Mouse (Mus musculus) monocyte, adult 2 months (primary cell): ENCODE results near the gene Gfod2.

Experiments
- DNase-seq, 2 experiments: peaks; one replicate each; pipeline ENCODE4 v3.0.0; 2022; ENCODE audit warnings: low spot score in 2 of 2, low read depth in 1 of 2

The Gfod2 gene

GRCm38 (mm10) chr8:105704146-105704812 lies 54.2 kb downstream of the Gfod2 start:
- no peak for DNase-seq

DNA sequence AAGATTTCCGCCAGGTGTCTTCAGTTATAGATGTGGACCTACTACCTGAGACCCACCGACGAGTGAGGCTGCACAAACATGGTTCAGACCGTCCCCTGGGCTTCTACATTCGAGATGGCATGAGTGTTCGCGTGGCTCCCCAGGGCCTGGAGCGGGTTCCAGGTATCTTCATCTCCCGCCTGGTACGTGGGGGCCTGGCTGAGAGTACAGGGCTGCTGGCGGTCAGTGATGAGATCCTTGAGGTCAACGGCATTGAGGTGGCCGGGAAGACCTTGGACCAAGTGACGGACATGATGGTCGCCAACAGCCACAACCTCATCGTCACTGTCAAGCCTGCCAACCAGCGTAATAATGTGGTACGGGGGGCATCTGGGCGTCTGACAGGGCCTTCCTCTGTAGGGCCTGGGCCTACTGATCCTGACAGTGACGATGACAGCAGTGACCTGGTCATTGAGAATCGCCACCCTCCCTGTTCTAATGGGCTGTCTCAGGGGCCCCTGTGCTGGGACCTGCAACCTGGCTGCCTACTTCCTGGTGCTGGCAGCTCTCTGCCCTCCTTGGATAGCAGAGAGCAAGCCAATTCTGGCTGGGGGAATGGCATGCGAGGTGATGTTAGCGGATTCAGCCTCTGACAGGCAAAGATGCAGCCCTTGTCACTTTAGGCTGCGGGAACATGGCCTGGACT lies 55.6 kb downstream of the Gfod2 start:
- DNase-seq, result no peak

DNA sequence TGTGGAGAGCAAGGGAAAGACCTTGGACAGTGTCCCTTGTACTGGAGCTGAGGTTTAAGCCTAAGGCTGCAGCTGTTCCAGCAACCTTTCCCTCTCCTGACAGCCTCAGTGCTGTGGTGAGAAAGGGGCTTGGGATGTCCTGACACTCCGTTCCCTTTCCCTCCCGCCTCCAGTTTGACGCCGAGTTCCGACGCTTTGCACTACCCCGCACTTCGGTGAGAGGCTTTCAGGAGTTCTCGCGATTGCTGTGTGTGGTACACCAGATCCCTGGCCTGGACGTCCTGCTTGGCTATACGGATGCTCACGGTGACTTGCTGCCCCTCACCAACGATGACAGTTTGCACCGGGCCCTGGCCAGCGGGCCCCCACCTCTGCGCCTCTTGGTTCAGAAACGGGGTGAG lies 56.5 kb downstream of the Gfod2 start:
- no peak for DNase-seq

GRCm38 (mm10) chr8:105700966-105701824 lies 57.3 kb downstream of the Gfod2 start, which contains the start of the genes Acd and Pard6a:
Gene Acd, minus strand, starts transcription at chr8:105701102.
Gene Pard6a, plus strand, starts transcription at chr8:105701148.
- DNase-seq, result peak; percentile 82 to 93

- peak in 1 of 2 experiments; percentile 29 for DNase-seq
Observed at GRCm38 (mm10) chr8:105700566-105700965, 57.9 kb downstream of the Gfod2 start.

GRCm38 (mm10) chr8:105699488-105700215 lies 58.8 kb downstream of the Gfod2 start:
- DNase-seq, result no peak

GRCm38 (mm10) chr8:105698734-105699133 lies 59.7 kb downstream of the Gfod2 start:
- DNase-seq, result no peak

- DNase-seq, result no peak
Observed at GRCm38 (mm10) chr8:105697196-105697780, 61.2 kb downstream of the Gfod2 start.

- no peak for DNase-seq
Observed at GRCm38 (mm10) chr8:105695080-105695780, 63.2 kb downstream of the Gfod2 start.

DNA sequence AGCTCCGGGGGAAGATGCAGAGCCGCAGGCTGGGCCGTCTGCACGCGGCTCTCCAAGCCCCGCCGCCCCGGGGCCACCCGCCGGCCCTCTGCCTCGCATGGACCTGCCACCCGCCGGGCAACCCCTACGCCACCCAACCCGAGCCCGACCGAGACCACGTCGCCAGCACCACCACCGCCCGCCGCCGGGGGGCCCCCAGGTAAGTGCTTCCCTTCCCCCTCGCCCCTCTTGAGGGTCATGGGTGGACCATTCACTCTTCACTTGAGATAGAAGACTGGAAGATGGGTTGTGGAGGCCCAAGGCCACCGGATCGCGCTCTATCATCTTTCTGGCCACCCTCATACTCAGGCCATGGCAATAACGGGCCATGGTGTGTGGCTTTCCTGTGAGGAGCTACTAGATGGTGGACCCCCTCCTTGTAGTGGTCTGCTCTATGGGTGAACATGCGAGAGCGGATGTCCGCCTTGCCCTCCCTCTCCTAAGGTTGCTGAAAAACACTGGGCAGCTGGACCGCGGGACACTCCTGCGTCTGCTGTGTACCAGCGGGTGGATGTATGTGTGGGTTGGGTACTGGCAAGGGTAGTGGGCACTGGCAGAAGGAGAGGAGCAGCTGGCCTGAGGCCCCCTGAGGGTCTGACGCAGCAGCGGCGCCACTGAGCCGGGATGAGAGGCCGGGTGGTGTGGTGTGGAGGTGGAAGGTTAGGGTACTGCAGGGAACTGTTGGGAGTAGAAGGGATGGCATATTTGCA lies 64.2 kb downstream of the Gfod2 start:
- no peak for DNase-seq

DNA sequence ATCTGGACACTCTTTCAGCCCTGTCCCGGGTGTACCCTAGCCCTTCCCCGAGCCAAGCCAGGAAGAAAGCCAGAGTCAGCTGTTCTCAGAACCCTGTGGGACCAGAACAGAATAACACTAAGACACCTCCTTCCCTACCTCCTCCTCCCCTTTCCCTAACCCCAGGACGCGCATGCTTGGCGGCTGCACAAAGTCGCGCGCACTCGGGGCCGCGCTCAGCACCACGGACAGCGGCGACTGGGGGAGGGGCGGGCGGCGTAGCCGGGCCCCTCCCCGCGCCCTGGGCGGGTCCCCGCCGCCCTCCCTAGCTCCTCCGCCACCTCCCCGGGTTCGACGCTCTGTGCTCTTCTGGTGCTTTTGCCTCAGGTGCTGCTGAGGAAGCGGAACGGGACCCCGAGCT lies 64.8 kb downstream of the Gfod2 start:
- DNase-seq, result no peak

DNA sequence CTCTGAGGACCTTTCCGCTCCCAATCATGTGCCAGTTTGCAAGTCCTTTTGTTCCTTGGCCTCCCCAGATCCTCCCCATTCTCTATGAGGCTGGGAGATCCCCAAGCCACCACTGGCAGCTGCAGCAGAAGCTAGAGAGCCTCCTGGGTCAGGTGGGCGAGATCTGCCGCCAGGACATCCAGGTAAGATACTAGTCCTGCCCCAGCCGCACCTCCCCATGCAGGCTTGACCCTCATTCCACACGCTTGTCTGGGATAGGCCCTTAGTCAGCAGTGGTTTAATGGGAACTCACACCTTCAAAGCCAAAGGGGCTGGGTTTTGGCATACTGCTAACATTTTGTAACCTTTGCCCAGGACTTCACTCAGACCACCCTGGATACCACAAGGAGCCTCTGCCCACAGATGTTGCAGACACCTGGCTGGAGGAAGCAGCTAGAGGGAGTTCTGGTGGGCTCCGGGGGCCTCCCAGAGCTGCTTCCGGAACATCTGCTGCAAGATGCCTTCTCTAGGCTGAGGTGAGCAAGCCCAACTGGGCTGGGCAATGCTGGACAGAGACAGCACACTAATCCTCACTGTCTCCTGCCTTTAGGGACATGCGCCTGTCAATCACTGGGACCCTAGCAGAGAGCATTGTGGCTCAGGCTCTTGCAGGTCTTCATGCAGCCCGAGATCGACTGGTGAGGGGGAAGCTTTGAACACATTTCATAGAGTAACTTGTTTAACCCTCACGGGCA lies 65.8 kb downstream of the Gfod2 start:
- DNase-seq, result no peak

GRCm38 (mm10) chr8:105690978-105691377 lies 67.5 kb downstream of the Gfod2 start:
- DNase-seq, result no peak

DNA sequence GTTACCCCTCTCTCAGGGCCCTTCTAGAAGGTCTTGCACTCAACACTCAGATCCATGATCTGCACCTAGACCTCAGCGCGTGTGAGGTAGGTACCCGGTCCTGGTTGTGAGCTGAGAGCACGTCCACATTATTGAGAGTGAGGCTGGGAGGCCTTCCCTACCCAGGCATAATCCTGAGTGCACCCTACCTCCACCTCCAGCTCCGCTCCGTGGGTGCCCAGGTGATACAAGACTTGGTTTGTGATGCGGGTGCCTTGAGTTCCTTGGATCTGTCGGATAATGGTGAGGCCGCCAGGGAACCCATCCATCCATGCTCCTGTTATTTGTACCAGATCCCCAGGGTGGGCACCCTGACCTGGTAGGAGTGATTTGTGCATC lies 68.5 kb downstream of the Gfod2 start:
- DNase-seq, result no peak

GRCm38 (mm10) chr8:105689256-105689982 lies 69.0 kb downstream of the Gfod2 start:
- no peak for DNase-seq

GRCm38 (mm10) chr8:105688242-105688752 lies 70.2 kb downstream of the Gfod2 start:
- no peak for DNase-seq

- DNase-seq, result no peak
Observed at GRCm38 (mm10) chr8:105687512-105687911, 71.0 kb downstream of the Gfod2 start.

- no peak for DNase-seq
Observed at GRCm38 (mm10) chr8:105686551-105686950, 71.9 kb downstream of the Gfod2 start.
